Mouse (Mus musculus) gastrocnemius, adult 2 months (tissue): ENCODE measurements at regions not wholly inside any gene's neighbourhood (a gene's known extent, or its start where the extent isn't known, plus 50 kb on each side); places are given as distances from the start of the nearest gene placed in this dataset.

Source experiments
- DNase-seq: peaks from one replicate; pipeline ENCODE4 v3.0.0; 2022
- H3K27ac ChIP-seq: fragments of 200-600 bp; 2 replicates; pipeline ENCODE4 v1.8.1; 2022; ENCODE audit warnings: mild to moderate bottlenecking
- H3K4me3 ChIP-seq: fragments of 200-600 bp; 2 replicates; pipeline ENCODE4 v1.8.1; 2022; ENCODE audit warnings: mild to moderate bottlenecking, moderate library complexity
- CTCF ChIP-seq: fragments of 200-600 bp; IDR thresholded peaks from 2 replicates; pipeline ENCODE4 v1.8.1; 2022; ENCODE audit warnings: antibody characterized with exemption, mild to moderate bottlenecking, moderate library complexity
- intact Hi-C: fragments of 180-260 bp; cut with DNase I; formaldehyde crosslinking; loops from one replicate; pipeline ENCODE4 v1.15.1; 2025

- intact Hi-C loops = loop anchor here (10.0 kb wide), 1 partner anchor 1107 kb away; no protein-coding TSS in a partner anchor
- TF ChIP-seq CTCF = no peak
- Histone ChIP-seq H3K27ac (no peak overlapping the region), H3K4me3 (no peak overlapping the region)
- no peak for DNase-seq
Measured at GRCm38 (mm10) chr4:69197577-69197976, 243.4 kb upstream of the Brinp1 start.

- Histone ChIP-seq H3K27ac (no peak overlapping the region), H3K4me3 (no peak overlapping the region)
- no peak for DNase-seq
- TF ChIP-seq CTCF = no peak
- intact Hi-C loops = loop anchor here (10.0 kb wide), 1 partner anchor 1109 kb away; no protein-coding TSS in a partner anchor
Measured at GRCm38 (mm10) chr4:69196094-69196493, 241.9 kb upstream of the Brinp1 start.

GRCm38 (mm10) chr4:69195645-69196044 lies 241.4 kb upstream of the Brinp1 start:
- peak overlapping the region; percentile 54 for H3K4me3 ChIP-seq
- intact Hi-C loops = loop anchor here (10.0 kb wide), 1 partner anchor 1109 kb away; no protein-coding TSS in a partner anchor
- H3K27ac ChIP-seq = no peak overlapping the region
- DNase-seq = peak; percentile 32
- TF ChIP-seq CTCF = peak; percentile 54
